Mouse (Mus musculus) brain, embryonic 14.5 days (tissue): ENCODE measurements around the gene Catsper3. TPM values are rescaled to one million over a fixed set of nuclear protein-coding genes. Genes with fewer than 3 reads are reported as not detected.
A peak's percentile ranks its signal among the peaks of the same experiment; 100 is the strongest.

Source experiments
- DNase-seq: peaks from one replicate; pipeline ENCODE4 v3.0.0-alpha.2; 2011; ENCODE audit warnings: low read depth
- CTCF ChIP-seq: fragments of 200-500 bp; IDR thresholded peaks from 2 replicates; pipeline ENCODE4 v1.5.1; 2012; ENCODE audit warnings: inconsistent platforms, mild to moderate bottlenecking, moderate library complexity, borderline replicate concordance; ENCODE audit not compliant: insufficient read depth, insufficient read length; ENCODE audit errors: extremely low read depth
- POLR2A ChIP-seq: fragments of 200-500 bp; IDR thresholded peaks from 2 replicates; pipeline ENCODE4 v1.6.1; 2012; ENCODE audit warnings: mild to moderate bottlenecking, inconsistent platforms, borderline replicate concordance; ENCODE audit not compliant: poor library complexity, insufficient read depth, insufficient read length, severe bottlenecking; ENCODE audit errors: extremely low read depth
- polyA plus RNA-seq: library from polyadenylated mRNA; depleted of rRNA; stranded (reverse); fragments of >200 nt; gene quantifications from 2 replicates; pipeline ENCODE4 v1.2.3, GENCODE M21; 2012; rRNA removed

The Catsper3 gene
- polyA plus RNA-seq, 1 experiment, result 0.05 TPM

DNA sequence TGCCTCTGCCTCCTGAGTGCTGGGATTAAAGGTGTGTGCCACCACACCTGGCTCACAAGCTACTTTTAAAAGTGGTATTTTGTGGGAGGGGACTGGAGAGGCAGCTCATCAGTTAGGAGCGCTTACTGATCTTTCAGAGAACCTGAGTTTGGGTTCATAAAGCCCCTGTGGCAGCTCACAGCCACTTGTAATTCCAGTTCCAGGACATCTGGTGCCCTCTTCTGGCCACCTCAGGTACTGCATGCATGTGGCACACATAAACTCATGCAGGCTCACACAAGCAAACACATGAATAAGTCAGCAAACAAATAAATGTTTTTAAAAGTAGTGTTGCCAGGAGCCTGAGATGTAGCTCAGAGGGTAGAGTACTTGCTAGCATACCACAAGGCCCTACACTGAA is 59.3 kb downstream of the Catsper3 start:
- TF ChIP-seq CTCF, result peak; percentile 42; the same call in 1 of the 2 replicates
- TF ChIP-seq POLR2A, result no peak
- DNase-seq, result no peak

GRCm38 (mm10) chr13:55847805-55848204 is 63.4 kb downstream of the Catsper3 start:
- no peak for DNase-seq
- TF ChIP-seq CTCF (no peak), POLR2A (no peak)

- TF ChIP-seq POLR2A (no peak), CTCF (no peak)
- DNase-seq, result no peak
Observed at GRCm38 (mm10) chr13:55848604-55849190, 64.3 kb downstream of the Catsper3 start.

- TF ChIP-seq CTCF (no peak), POLR2A (no peak)
- DNase-seq, result no peak
Observed at GRCm38 (mm10) chr13:55850726-55851125, 66.4 kb downstream of the Catsper3 start.

DNA sequence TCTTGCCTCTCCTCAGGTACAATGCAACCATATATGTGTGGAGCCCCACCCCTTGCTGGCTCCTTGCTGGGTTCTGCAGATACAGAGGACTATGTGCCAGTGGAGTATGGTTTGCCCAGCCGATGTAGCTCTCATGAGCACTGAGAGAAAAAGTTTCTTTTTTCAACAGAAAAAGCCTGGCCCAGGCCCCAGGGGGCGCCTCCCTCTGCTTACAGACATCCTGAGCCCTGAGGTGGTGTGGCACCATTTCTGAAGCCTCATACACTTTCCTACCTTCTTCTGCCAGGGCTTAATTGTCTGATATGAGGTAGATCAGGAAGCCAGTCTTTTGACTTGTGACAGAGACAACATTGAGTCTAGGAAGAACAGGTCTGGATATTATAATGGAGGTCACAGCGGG is 67.8 kb downstream of the Catsper3 start:
- no peak for TF ChIP-seq POLR2A
- TF ChIP-seq CTCF, result no peak

DNA sequence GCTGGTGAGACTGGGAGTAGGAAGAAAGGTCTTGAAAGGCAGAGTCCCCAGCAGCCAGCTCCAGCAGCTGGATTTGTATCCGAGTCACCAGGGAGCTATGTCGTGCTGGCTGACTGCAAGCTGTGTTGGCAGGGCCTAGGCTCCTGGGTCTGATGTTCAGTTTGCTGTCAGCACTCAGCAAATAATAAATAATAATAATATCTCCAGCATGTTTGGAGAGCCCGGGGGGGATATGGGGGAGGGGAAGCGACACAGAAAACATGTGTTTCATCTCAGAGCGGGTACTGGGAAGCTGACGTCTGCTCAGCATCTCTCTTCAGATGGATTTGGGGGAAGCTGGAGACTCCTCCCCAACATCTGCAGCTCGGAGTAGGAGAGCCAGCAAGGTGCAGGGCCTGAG is 71.4 kb downstream of the Catsper3 start:
- DNase-seq, result no peak
- TF ChIP-seq POLR2A, result no peak
- TF ChIP-seq CTCF, result no peak

More for the DNA sequence above, 67.8 kb downstream of the Catsper3 start:
- DNase-seq, result no peak

DNA sequence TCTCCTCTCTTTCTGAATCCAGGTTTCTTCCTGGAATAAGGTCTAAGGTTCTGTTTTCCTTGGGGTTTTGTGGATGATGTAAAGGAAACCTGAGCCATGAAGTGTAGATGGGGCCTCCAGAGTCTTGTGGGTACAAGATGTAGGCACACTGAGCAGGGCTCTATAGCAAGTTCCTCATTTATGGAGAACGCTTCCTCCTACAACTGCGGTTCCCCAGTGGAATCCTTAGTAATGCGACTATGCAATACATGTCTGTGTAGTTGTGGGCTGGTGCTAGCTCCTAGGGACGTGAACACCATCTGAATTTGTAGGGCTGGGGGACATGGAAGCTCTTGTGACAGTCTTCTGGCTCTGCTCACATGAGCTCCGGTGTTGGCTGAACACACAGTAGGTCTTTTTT is 74.1 kb downstream of the Catsper3 start:
- no peak for DNase-seq
- TF ChIP-seq POLR2A (no peak), CTCF (no peak)

Other genes with a start within 250 kb of the Catsper3 start
- 92.4 and 109 TPM in 2 replicates for gene Ddx41, start 247.9 kb upstream of the Catsper3 start, polyA plus RNA-seq
- gene Fam193b, start 213.4 kb upstream of the Catsper3 start, polyA plus RNA-seq, result 161 and 190 TPM in 2 replicates
- 98.7 and 99.3 TPM in 2 replicates for gene Tmed9, start 210.8 kb upstream of the Catsper3 start, polyA plus RNA-seq
- gene B4galt7, start 184.7 kb upstream of the Catsper3 start, polyA plus RNA-seq, result 47.2 and 57.5 TPM in 2 replicates
- 74.6 and 80.9 TPM in 2 replicates for gene Caml, start 161.6 kb upstream of the Catsper3 start, polyA plus RNA-seq
- gene Ddx46, start 149.5 kb upstream of the Catsper3 start, polyA plus RNA-seq, result 46.6 and 52.7 TPM in 2 replicates
- 93.4 and 93.8 TPM in 2 replicates for gene B230219D22Rik, start 91.4 kb upstream of the Catsper3 start, polyA plus RNA-seq
- 73.0 and 73.1 TPM in 2 replicates for gene Txndc15, start 69.9 kb upstream of the Catsper3 start, polyA plus RNA-seq
- gene Pcbd2, start 57.2 kb upstream of the Catsper3 start, polyA plus RNA-seq, result 12.6 and 17.5 TPM in 2 replicates
- 1.3 and 1.4 TPM in 2 replicates for gene Pitx1, start 51.6 kb downstream of the Catsper3 start, polyA plus RNA-seq